Mouse (Mus musculus) myocyte (in vitro differentiated cells): ENCODE data around the gene Slc16a10.

ENCODE experiments used
- CEBPB ChIP-seq: IDR thresholded peaks from 2 replicates; pipeline ENCODE4 v1.6.1; 2011; ENCODE audit warnings: mild to moderate bottlenecking, moderate library complexity; ENCODE audit not compliant: poor library complexity, insufficient read depth, severe bottlenecking
- E2F4 ChIP-seq: IDR thresholded peaks from one replicate; pipeline ENCODE4 v1.6.1; 2011; ENCODE audit warnings: mild to moderate bottlenecking, control low read depth, moderate library complexity; ENCODE audit not compliant: insufficient read depth
- MAX ChIP-seq: IDR thresholded peaks from one replicate; pipeline ENCODE4 v1.6.1; 2011; ENCODE audit warnings: low read depth, mild to moderate bottlenecking, control low read depth
- MYOD1 ChIP-seq, 3 experiments: IDR thresholded peaks; one replicate each; pipeline ENCODE4 v1.6.1; 2011; ENCODE audit warnings: control low read depth in 2 of 3, low read depth in 2 of 3, mild to moderate bottlenecking in 2 of 3, moderate library complexity in 1 of 3; ENCODE audit not compliant: insufficient read length in 2 of 3, control insufficient read depth in 1 of 3
- MYOG ChIP-seq, 3 experiments: IDR thresholded peaks; one replicate each; pipeline ENCODE4 v1.6.1; 2011; ENCODE audit warnings: control low read depth in 2 of 3, low read depth in 2 of 3, mild to moderate bottlenecking in 2 of 3; ENCODE audit not compliant: insufficient read length in 2 of 3, control insufficient read depth in 1 of 3, insufficient read depth in 1 of 3
- POLR2A ChIP-seq: IDR thresholded peaks from one replicate; pipeline ENCODE4 v1.6.1; 2011; ENCODE audit warnings: low read depth, mild to moderate bottlenecking, control low read depth, moderate library complexity; ENCODE audit not compliant: insufficient read length
- POLR2AphosphoS2 ChIP-seq: IDR thresholded peaks from one replicate; pipeline ENCODE4 v1.6.1; 2011; ENCODE audit warnings: low read depth, control low read depth; ENCODE audit not compliant: insufficient read length
- REST ChIP-seq: IDR thresholded peaks from one replicate; pipeline ENCODE4 v1.6.1; 2011; ENCODE audit warnings: mild to moderate bottlenecking, control low read depth, moderate library complexity; ENCODE audit not compliant: insufficient read depth, insufficient read length
- SRF ChIP-seq: IDR thresholded peaks from one replicate; pipeline ENCODE4 v1.6.1; 2011; ENCODE audit warnings: low read depth; ENCODE audit not compliant: control insufficient read depth, insufficient read length
- TCF12 ChIP-seq: IDR thresholded peaks from one replicate; pipeline ENCODE4 v1.6.1; 2011; ENCODE audit warnings: mild to moderate bottlenecking, control low read depth; ENCODE audit not compliant: poor library complexity, insufficient read depth, severe bottlenecking
- TCF3 ChIP-seq: IDR thresholded peaks from one replicate; pipeline ENCODE4 v1.6.1; 2011; ENCODE audit warnings: low read depth, control low read depth; ENCODE audit not compliant: insufficient read length
- USF1 ChIP-seq: IDR thresholded peaks from one replicate; pipeline ENCODE4 v1.6.1; 2011; ENCODE audit warnings: low read depth, mild to moderate bottlenecking, control low read depth, moderate library complexity

- TF ChIP-seq POLR2A, result no peak
- no peak for TF ChIP-seq CEBPB
- no peak for TF ChIP-seq USF1
- TF ChIP-seq MYOD1 (IDR thresholded peaks at IDR 0.05; ENCODE audit: control insufficient read depth in 1 of 3, insufficient read length in 2 of 3, low read depth in 2 of 3), result no peak
- no peak for TF ChIP-seq E2F4
- no peak for TF ChIP-seq MYOG (IDR thresholded peaks at IDR 0.05; ENCODE audit: control insufficient read depth in 1 of 3, insufficient read depth in 1 of 3, insufficient read length in 2 of 3, low read depth in 2 of 3)
- no peak for TF ChIP-seq TCF12
- no peak for TF ChIP-seq MAX
- TF ChIP-seq REST, result no peak
- no peak for TF ChIP-seq TCF3
- no peak for TF ChIP-seq POLR2AphosphoS2
- no peak for TF ChIP-seq SRF
Observed at GRCm38 (mm10) chr10:40098441-40098840, 43.6 kb downstream of the Slc16a10 start.
